Mouse (Mus musculus) MEL (cell line): ENCODE measurements around the gene Mef2b. TPM values are rescaled to one million over a fixed set of nuclear protein-coding genes. Genes with fewer than 3 reads are reported as not detected.
A peak's percentile ranks its signal among the peaks of the same experiment; 100 is the strongest.

ENCODE experiments used
- DNase-seq: peaks from one replicate; pipeline ENCODE4 v3.0.0; 2011; ENCODE audit warnings: low read depth, low spot score
- H3K27ac ChIP-seq: 2 replicates; pipeline ENCODE4 v1.5.1; 2012; ENCODE audit warnings: low read depth, mild to moderate bottlenecking, control low read depth, low read length, moderate library complexity; ENCODE audit not compliant: control insufficient read depth
- H3K27me3 ChIP-seq, 2 experiments: fragments of 150-350 bp in 1 of 2; sonication (generic) in 1 of 2; 2 replicates each; pipeline ENCODE4 v1.6.1; 2012; ENCODE audit warnings: low read length in 2 of 2, mild to moderate bottlenecking in 2 of 2, improper control_type of control experiment in 1 of 2, moderate library complexity in 1 of 2; ENCODE audit not compliant: insufficient read depth in 2 of 2, control insufficient read depth in 1 of 2
- H3K36me3 ChIP-seq, 2 experiments: 2 replicates each; pipeline ENCODE4 v1.6.1; 2012 to 2014; ENCODE audit warnings: low read length in 2 of 2, improper control_type of control experiment in 1 of 2, inconsistent platforms in 1 of 2, mild to moderate bottlenecking in 1 of 2; ENCODE audit not compliant: insufficient read depth in 2 of 2, control insufficient read depth in 1 of 2
- H3K4me1 ChIP-seq, 2 experiments: fragments of 150-350 bp in 1 of 2; sonication (generic) in 1 of 2; 2 replicates each; pipeline ENCODE4 v1.6.1; 2012; ENCODE audit warnings: low read length in 2 of 2, improper control_type of control experiment in 1 of 2, mild to moderate bottlenecking in 1 of 2; ENCODE audit not compliant: insufficient read depth in 2 of 2, control insufficient read depth in 1 of 2
- H3K4me3 ChIP-seq, 2 experiments: fragments of 150-350 bp in 1 of 2; sonication (generic) in 1 of 2; 2 replicates each; pipeline ENCODE4 v1.5.1; 2012; ENCODE audit warnings: low read depth in 2 of 2, low read length in 2 of 2, mild to moderate bottlenecking in 2 of 2, moderate library complexity in 2 of 2, control low read depth in 1 of 2, improper control_type of control experiment in 1 of 2; ENCODE audit not compliant: control insufficient read depth in 1 of 2, insufficient read depth in 1 of 2
- H3K79me2 ChIP-seq: 2 replicates; pipeline ENCODE4 v1.6.1; 2012; ENCODE audit warnings: mild to moderate bottlenecking, low read length, moderate library complexity; ENCODE audit not compliant: control insufficient read depth, poor library complexity, insufficient read depth
- H3K9ac ChIP-seq: 2 replicates; pipeline ENCODE4 v1.6.1; 2012; ENCODE audit warnings: low read depth, mild to moderate bottlenecking, control low read depth, low read length, moderate library complexity; ENCODE audit not compliant: control insufficient read depth, poor library complexity, severe bottlenecking
- H3K9me3 ChIP-seq: fragments of 150-350 bp; sonication (generic); replicated peaks from 2 replicates; pipeline ENCODE4 v1.6.1; 2012; ENCODE audit warnings: mild to moderate bottlenecking, low read length, improper control_type of control experiment, moderate library complexity; ENCODE audit not compliant: insufficient read depth
- BHLHE40 ChIP-seq: IDR thresholded peaks from 2 replicates; pipeline ENCODE4 v1.6.1; 2012; ENCODE audit warnings: low read depth, mild to moderate bottlenecking, inconsistent platforms, low read length, improper control_type of control experiment, borderline replicate concordance
- CHD1 ChIP-seq: IDR thresholded peaks from 2 replicates; pipeline ENCODE4 v1.6.1; 2012; ENCODE audit warnings: low read depth, mild to moderate bottlenecking, inconsistent platforms, low read length, improper control_type of control experiment
- CHD2 ChIP-seq: IDR thresholded peaks from 2 replicates; pipeline ENCODE4 v1.6.1; 2011; ENCODE audit warnings: low read length, improper control_type of control experiment
- E2F4 ChIP-seq: IDR thresholded peaks from 2 replicates; pipeline ENCODE4 v1.6.1; 2011; ENCODE audit warnings: low read depth, low read length, improper control_type of control experiment, borderline replicate concordance
- GABPA ChIP-seq: IDR thresholded peaks from 2 replicates; pipeline ENCODE4 v1.6.1; 2012; ENCODE audit warnings: low read depth, mild to moderate bottlenecking, inconsistent platforms, low read length, improper control_type of control experiment, moderate library complexity
- JUND ChIP-seq: IDR thresholded peaks from 2 replicates; pipeline ENCODE4 v1.6.1; 2011; ENCODE audit warnings: low read depth, mild to moderate bottlenecking, improper control_type of control experiment, low read length
- KAT2A ChIP-seq: conservative IDR thresholded peaks from 2 replicates; pipeline ENCODE4 v1.6.1; 2012; ENCODE audit warnings: low read depth, low read length, improper control_type of control experiment, inconsistent platforms
- MAX ChIP-seq: IDR thresholded peaks from 2 replicates; pipeline ENCODE4 v1.6.1; 2011; ENCODE audit warnings: low read length, improper control_type of control experiment
- NELFE ChIP-seq: IDR thresholded peaks from 2 replicates; pipeline ENCODE4 v1.6.1; 2011; ENCODE audit warnings: low read depth, low read length, improper control_type of control experiment
- NRF1 ChIP-seq: IDR thresholded peaks from 2 replicates; pipeline ENCODE4 v1.6.1; 2014; ENCODE audit warnings: low read depth, mild to moderate bottlenecking, inconsistent platforms, low read length, improper control_type of control experiment, moderate library complexity; ENCODE audit not compliant: poor library complexity, insufficient read depth, severe bottlenecking
- POLR2AphosphoS5 ChIP-seq: IDR thresholded peaks from 2 replicates; pipeline ENCODE4 v1.6.1; 2012; ENCODE audit warnings: low read depth, borderline replicate concordance, mild to moderate bottlenecking, inconsistent platforms, low read length, moderate library complexity, mixed read lengths
- RCOR1 ChIP-seq: IDR thresholded peaks from 2 replicates; pipeline ENCODE4 v1.6.1; 2012; ENCODE audit warnings: low read depth, mild to moderate bottlenecking, inconsistent platforms, low read length, improper control_type of control experiment
- SMC3 ChIP-seq: IDR thresholded peaks from 2 replicates; pipeline ENCODE4 v1.6.1; 2011; ENCODE audit warnings: low read depth, low read length, improper control_type of control experiment
- USF2 ChIP-seq, 2 experiments: IDR thresholded peaks; 2 replicates each; pipeline ENCODE4 v1.6.1; 2011 to 2012; ENCODE audit warnings: improper control_type of control experiment in 2 of 2, low read length in 2 of 2, borderline replicate concordance in 1 of 2, inconsistent platforms in 1 of 2, low read depth in 1 of 2, mild to moderate bottlenecking in 1 of 2; ENCODE audit not compliant: insufficient read depth in 1 of 2
- ZC3H11A ChIP-seq: IDR thresholded peaks from 2 replicates; pipeline ENCODE4 v1.6.1; 2012; ENCODE audit warnings: low read depth, mild to moderate bottlenecking, inconsistent platforms, low read length, improper control_type of control experiment
- polyA plus RNA-seq, 2 experiments: library from polyadenylated mRNA; stranded (reverse) in 1 of 2; unstranded in 1 of 2; fragments of >175 nt in 1 of 2; fragments of >200 nt in 1 of 2; gene quantifications; 2 replicates each; pipeline versions ENCODE4 v1.2.1 to v1.2.4; 2012; ENCODE audit warnings: low replicate concordance in 2 of 2, low read depth in 1 of 2; ENCODE audit not compliant: insufficient read length in 2 of 2, insufficient read depth in 1 of 2, missing spikeins in 1 of 2
- total RNA-seq: library from RNA; depleted of rRNA; stranded (reverse); fragments of 300-350 nt; gene quantifications from 2 replicates; pipeline ENCODE4 v1.2.3, GENCODE M21; 2012

Mef2b gene
- total and polyA plus RNA-seq, 3 experiments = 2.0 to 6.5 TPM; not detected in 1

GRCm38 (mm10) chr8:70181903-70182252 lies 42.4 kb downstream of the Mef2b start:
- DNase-seq = no peak
- peak overlapping the region; percentile 14; the same call in 1 of the 2 replicates for H3K9ac ChIP-seq

GRCm38 (mm10) chr8:70183194-70183593 lies 43.7 kb downstream of the Mef2b start:
- Histone ChIP-seq H3K27me3 (no peaks in the 10 kb centered on the region), H3K4me3 (no peak overlapping the region), H3K9ac (no peak overlapping the region), H3K4me1 (peaks cover 6 to 10% of the 10 kb centered on the region in 2 experiments), H3K79me2 (no peaks in the 10 kb centered on the region), H3K36me3 (peaks cover 0 to 9% of the 10 kb centered on the region in 2 experiments; a peak in 2 of 4 replicates), H3K27ac (no peak overlapping the region), H3K9me3 (no peaks in the 10 kb centered on the region)
- no peak for DNase-seq
- TF ChIP-seq BHLHE40 = no peak
- no peak for TF ChIP-seq NRF1
- no peak for TF ChIP-seq POLR2AphosphoS5
- TF ChIP-seq GABPA = no peak

More at GRCm38 (mm10) chr8:70181903-70182252, 42.4 kb downstream of the Mef2b start:
- no peak for TF ChIP-seq POLR2AphosphoS5
- Histone ChIP-seq H3K27ac (no peak overlapping the region), H3K36me3 (peaks cover 0 to 9% of the 10 kb centered on the region in 2 experiments; a peak in 2 of 4 replicates), H3K79me2 (no peaks in the 10 kb centered on the region), H3K4me1 (peaks cover 6 to 10% of the 10 kb centered on the region in 2 experiments), H3K9me3 (no peaks in the 10 kb centered on the region), H3K4me3 (no peak overlapping the region), H3K27me3 (no peaks in the 10 kb centered on the region)

- H3K27ac ChIP-seq = no peak overlapping the region
- H3K9me3 ChIP-seq = no peaks in the 10 kb centered on the region
- H3K4me3 ChIP-seq = no peak overlapping the region
- DNase-seq = no peak
- H3K4me1 ChIP-seq = no peaks in the 10 kb centered on the region
- H3K79me2 ChIP-seq = no peaks in the 10 kb centered on the region
- TF ChIP-seq USF2 (IDR thresholded peaks at IDR 0.05; ENCODE audit: borderline replicate concordance in 1 of 2, insufficient read depth in 1 of 2, low read depth in 1 of 2, low read length in 2 of 2) = no peak
- H3K27me3 ChIP-seq = no peaks in the 10 kb centered on the region
- no peaks in the 10 kb centered on the region; a peak in 1 of 4 replicates for H3K36me3 ChIP-seq
- no peak overlapping the region for H3K9ac ChIP-seq
Measured at GRCm38 (mm10) chr8:70188707-70189106, 49.2 kb downstream of the Mef2b start.

GRCm38 (mm10) chr8:70193238-70193637 lies 53.7 kb downstream of the Mef2b start:
- no peak for TF ChIP-seq CHD2
- TF ChIP-seq SMC3 = no peak
- TF ChIP-seq NRF1 = no peak
- no peak for TF ChIP-seq MAX
- no peak for TF ChIP-seq E2F4
- TF ChIP-seq KAT2A = no peak
- no peak for TF ChIP-seq NELFE
- no peak for TF ChIP-seq ZC3H11A
- no peak for TF ChIP-seq RCOR1
- no peak for TF ChIP-seq JUND
- no peak for TF ChIP-seq POLR2AphosphoS5
- TF ChIP-seq CHD1 = no peak
- Histone ChIP-seq H3K36me3 (no peaks in the 10 kb centered on the region; a peak in 2 of 4 replicates), H3K79me2 (peaks cover 2% of the 10 kb centered on the region; the same call in 1 of the 2 replicates), H3K4me1 (no peaks in the 10 kb centered on the region), H3K9ac (no peak overlapping the region), H3K9me3 (no peaks in the 10 kb centered on the region), H3K27me3 (no peaks in the 10 kb centered on the region), H3K4me3 (no peak overlapping the region), H3K27ac (no peak overlapping the region)
- no peak for DNase-seq
